Mouse (Mus musculus) neural tube, embryonic 15.5 days (tissue): Measurements from ENCODE around the gene Gm9821. TPM values are rescaled to one million over a fixed set of nuclear protein-coding genes. Genes with fewer than 3 reads are reported as not detected.

Experiments used
- ATAC-seq: fragments of 200-750 bp; cut with Nextera tagmentation; 2 replicates; pipeline ENCODE4 v1.8.0; 2017; ENCODE audit warnings: mild to moderate bottlenecking, moderate TSS enrichment, moderate library complexity; ENCODE audit not compliant: low FRiP score
- H3K27ac ChIP-seq: fragments of 300-500 bp; sonication (generic); replicated peaks from 2 replicates; pipeline ENCODE4 v1.5.1; 2015; ENCODE audit warnings: mild to moderate bottlenecking, inconsistent platforms
- H3K27me3 ChIP-seq: fragments of 300-500 bp; sonication (generic); replicated peaks from 2 replicates; pipeline ENCODE4 v1.6.1; 2015; ENCODE audit warnings: inconsistent platforms
- H3K36me3 ChIP-seq: fragments of 300-500 bp; sonication (generic); 2 replicates; pipeline ENCODE4 v1.6.1; 2015; ENCODE audit warnings: inconsistent platforms
- H3K4me1 ChIP-seq: fragments of 300-500 bp; sonication (generic); 2 replicates; pipeline ENCODE4 v1.6.1; 2015; ENCODE audit warnings: inconsistent platforms
- H3K4me2 ChIP-seq: fragments of 300-500 bp; sonication (generic); 2 replicates; pipeline ENCODE4 v1.6.1; 2015; ENCODE audit warnings: inconsistent platforms, mild to moderate bottlenecking, moderate library complexity
- H3K4me3 ChIP-seq: fragments of 300-500 bp; sonication (generic); replicated peaks from 2 replicates; pipeline ENCODE4 v1.5.1; 2015; ENCODE audit warnings: mild to moderate bottlenecking, inconsistent platforms
- H3K9ac ChIP-seq: fragments of 300-500 bp; sonication (generic); replicated peaks from 2 replicates; pipeline ENCODE4 v1.6.1; 2015; ENCODE audit warnings: mild to moderate bottlenecking, inconsistent platforms
- H3K9me3 ChIP-seq: fragments of 300-500 bp; sonication (generic); replicated peaks from 2 replicates; pipeline ENCODE4 v1.6.1; 2016; ENCODE audit warnings: inconsistent platforms
- WGBS: fragments of 180-500 bp; shearing (Covaris S2); methylation state at CpG from one replicate; pipeline ENCODE4 v1.1.7; 2015; ENCODE audit warnings: mixed read lengths; 5-methylcytosine and 5-hydroxymethylcytosine counted together
- polyA plus RNA-seq: library from polyadenylated mRNA; unstranded; fragments of >200 nt; fragmentation: Nextera tagmentation; extraction: Ambion mirVana; gene quantifications from 2 replicates; pipeline ENCODE4 v1.2.1, GENCODE M21; 2015

Gm9821 gene
- polyA plus RNA-seq, 1 experiment from 2014 or later = 0.24 TPM

GRCm38 (mm10) chr2:91978547-91978946, 33.0 kb downstream of the Gm9821 start:
- Histone ChIP-seq H3K4me3 (no peak overlapping the region), H3K27ac (no peak overlapping the region), H3K9me3 (no peaks in the 10 kb centered on the region), H3K4me2 (no peak overlapping the region), H3K27me3 (peaks cover 36% of the 10 kb centered on the region), H3K36me3 (no peaks in the 10 kb centered on the region), H3K4me1 (peaks cover 28% of the 10 kb centered on the region), H3K9ac (no peak overlapping the region)
- ATAC-seq = no peak
- 19% methylated on average over 2 of the region's 2 CpGs for WGBS

- Histone ChIP-seq H3K27me3 (peaks cover 20% of the 10 kb centered on the region), H3K36me3 (no peaks in the 10 kb centered on the region), H3K4me2 (no peak overlapping the region), H3K4me3 (no peak overlapping the region), H3K27ac (no peak overlapping the region), H3K9ac (no peak overlapping the region), H3K9me3 (no peaks in the 10 kb centered on the region), H3K4me1 (peaks cover 36% of the 10 kb centered on the region)
- no peak for ATAC-seq
- 6% methylated on average over 4 of the region's 4 CpGs for WGBS
These were observed 34.7 kb downstream of the Gm9821 start for GRCm38 (mm10) chr2:91980245-91980644.

- H3K27me3 ChIP-seq = peaks cover 14% of the 10 kb centered on the region
- H3K9me3 ChIP-seq = no peaks in the 10 kb centered on the region
- no peak overlapping the region for H3K9ac ChIP-seq
- no peak overlapping the region for H3K4me3 ChIP-seq
- no peaks in the 10 kb centered on the region for H3K36me3 ChIP-seq
- H3K4me2 ChIP-seq = no peak overlapping the region
- peaks cover 32% of the 10 kb centered on the region for H3K4me1 ChIP-seq
- no peak for ATAC-seq
- H3K27ac ChIP-seq = no peak overlapping the region
- 33% methylated on average over 5 of the region's 5 CpGs for WGBS
These were observed 35.3 kb downstream of the Gm9821 start for GRCm38 (mm10) chr2:91980830-91981229.

GRCm38 (mm10) chr2:91984439-91984838, 38.9 kb downstream of the Gm9821 start:
- Histone ChIP-seq H3K4me2 (peak overlapping the region; percentile 47), H3K4me1 (peaks cover 15% of the 10 kb centered on the region), H3K27me3 (0 out of 2 replicates have a peak, but pooled peaks cover 5% of the 10 kb centered on the region), H3K36me3 (no peaks in the 10 kb centered on the region), H3K27ac (peak overlapping the region; percentile 56; the same call in 1 of the 2 replicates), H3K9ac (peak overlapping the region; percentile 38), H3K9me3 (no peaks in the 10 kb centered on the region), H3K4me3 (peak overlapping the region; percentile 9; the same call in 1 of the 2 replicates)
- WGBS = 4% methylated on average over 8 of the region's 13 CpGs
- ATAC-seq = peak; percentile 49

- Histone ChIP-seq H3K27ac (no peak overlapping the region), H3K4me3 (0 out of 2 replicates have a peak overlapping the region, but pooled peaks have one; percentile 9), H3K36me3 (no peaks in the 10 kb centered on the region), H3K9me3 (no peaks in the 10 kb centered on the region), H3K4me2 (peak overlapping the region; percentile 47), H3K27me3 (0 out of 2 replicates have a peak, but pooled peaks cover 5% of the 10 kb centered on the region), H3K4me1 (peaks cover 15% of the 10 kb centered on the region), H3K9ac (no peak overlapping the region)
- no peak for ATAC-seq
- WGBS = 44% methylated on average over 9 of the region's 9 CpGs
These were observed 39.5 kb downstream of the Gm9821 start for GRCm38 (mm10) chr2:91984906-91985525.

- H3K27ac ChIP-seq = no peak overlapping the region
- no peak overlapping the region for H3K4me2 ChIP-seq
- no peak overlapping the region for H3K9ac ChIP-seq
- no peak for ATAC-seq
- H3K27me3 ChIP-seq = 0 out of 2 replicates have a peak, but pooled peaks cover 5% of the 10 kb centered on the region
- H3K36me3 ChIP-seq = no peaks in the 10 kb centered on the region
- H3K9me3 ChIP-seq = no peaks in the 10 kb centered on the region
- no peak overlapping the region for H3K4me3 ChIP-seq
- WGBS = 7% methylated on average over 5 of the region's 5 CpGs
- H3K4me1 ChIP-seq = peaks cover 15% of the 10 kb centered on the region
These were observed 40.6 kb downstream of the Gm9821 start for GRCm38 (mm10) chr2:91986071-91986470.

- ATAC-seq = peak; percentile 29; the same call in 1 of the 2 replicates
- WGBS = 1% methylated on average over 3 of the region's 3 CpGs
- no peak overlapping the region for H3K4me3 ChIP-seq
These were observed 42.0 kb downstream of the Gm9821 start for GRCm38 (mm10) chr2:91987542-91987941.

GRCm38 (mm10) chr2:91989750-91990149, 44.2 kb downstream of the Gm9821 start:
- Histone ChIP-seq H3K27ac (no peak overlapping the region), H3K4me3 (no peak overlapping the region), H3K9ac (no peak overlapping the region), H3K27me3 (0 out of 2 replicates have a peak, but pooled peaks cover 5% of the 10 kb centered on the region), H3K4me2 (no peak overlapping the region), H3K9me3 (no peaks in the 10 kb centered on the region), H3K36me3 (no peaks in the 10 kb centered on the region), H3K4me1 (peaks cover 7% of the 10 kb centered on the region)
- no peak for ATAC-seq

More at GRCm38 (mm10) chr2:91987542-91987941, 42.0 kb downstream of the Gm9821 start:
- H3K36me3 ChIP-seq = no peaks in the 10 kb centered on the region
- peaks cover 15% of the 10 kb centered on the region for H3K4me1 ChIP-seq
- H3K27me3 ChIP-seq = 0 out of 2 replicates have a peak, but pooled peaks cover 5% of the 10 kb centered on the region
- H3K27ac ChIP-seq = no peak overlapping the region
- H3K9me3 ChIP-seq = no peaks in the 10 kb centered on the region
- H3K4me2 ChIP-seq = no peak overlapping the region
- H3K9ac ChIP-seq = no peak overlapping the region

GRCm38 (mm10) chr2:91993409-91993808, 47.9 kb downstream of the Gm9821 start:
- Histone ChIP-seq H3K9ac (no peak overlapping the region), H3K4me2 (no peak overlapping the region), H3K27ac (no peak overlapping the region), H3K36me3 (no peaks in the 10 kb centered on the region), H3K4me3 (no peak overlapping the region), H3K4me1 (no peaks in the 10 kb centered on the region), H3K9me3 (no peaks in the 10 kb centered on the region), H3K27me3 (no peaks in the 10 kb centered on the region)
- 49% methylated on average over 3 of the region's 3 CpGs for WGBS
- ATAC-seq = no peak

GRCm38 (mm10) chr2:91996006-91996405, 50.5 kb downstream of the Gm9821 start:
- no peak for ATAC-seq
- no peaks in the 10 kb centered on the region for H3K9me3 ChIP-seq
- H3K36me3 ChIP-seq = no peaks in the 10 kb centered on the region
- H3K27me3 ChIP-seq = no peaks in the 10 kb centered on the region
- no peak overlapping the region for H3K4me2 ChIP-seq
- no peak overlapping the region for H3K9ac ChIP-seq
- H3K4me1 ChIP-seq = no peaks in the 10 kb centered on the region
- no peak overlapping the region for H3K4me3 ChIP-seq
- H3K27ac ChIP-seq = no peak overlapping the region
- 91% methylated on average over 5 of the region's 5 CpGs for WGBS
